In genomic region chrX:106189356-106189755, GRCm38 (mm10) we compare ENCODE assay signal across 8 mouse cellular contexts. TPM values are rescaled to one million over a fixed set of nuclear protein-coding genes. Genes with fewer than 3 reads are reported as not detected.
A peak's percentile ranks its signal among the peaks of the same experiment; 100 is the strongest.
DNase-seq lines count a peak whose midpoint lies in the region; ATAC-seq and TF ChIP-seq lines count a peak whose summit lies in the region.

No protein-coding gene starts in this region.

- peak overlapping the region; percentile 53 for H3K9ac ChIP-seq in kidney, embryonic 16.5 days (replicated peaks; ENCODE audit: low read length)
- H3K9ac ChIP-seq in embryonic facial prominence, embryonic 11.5 days (replicated peaks; ENCODE audit: low read length), result no peak overlapping the region
- no peak overlapping the region for H3K9ac ChIP-seq in intestine, embryonic 15.5 days
- no peak overlapping the region for H3K9ac ChIP-seq in midbrain, postnatal 0 days (replicated peaks; ENCODE audit: low read length, poor library complexity, severe bottlenecking)

- H3K4me3 ChIP-seq in kidney, embryonic 16.5 days (ENCODE audit: low read length), result peak overlapping the region; percentile 62
- H3K4me3 ChIP-seq in embryonic facial prominence, embryonic 11.5 days (ENCODE audit: low read depth, low read length), result peak overlapping the region; percentile 50; the same call in 1 of the 2 replicates
- H3K4me3 ChIP-seq in intestine, embryonic 15.5 days (replicated peaks), result peak overlapping the region; percentile 45
- H3K4me3 ChIP-seq in midbrain, postnatal 0 days (ENCODE audit: low read depth, low read length), result no peak overlapping the region; the same call in 1 of the 2 replicates

- H3K36me3 ChIP-seq in kidney, embryonic 16.5 days (ENCODE audit: insufficient read depth, low read length), result 0 out of 2 replicates have a peak, but pooled peaks cover 3% of the 10 kb centered on the region
- H3K36me3 ChIP-seq in embryonic facial prominence, embryonic 11.5 days (replicated peaks; ENCODE audit: control insufficient read depth, insufficient read depth, low read depth, low read length), result no peaks in the 10 kb centered on the region
- no peaks in the 10 kb centered on the region for H3K36me3 ChIP-seq in intestine, embryonic 15.5 days
- no peaks in the 10 kb centered on the region; the same call in 1 of the 2 replicates for H3K36me3 ChIP-seq in midbrain, postnatal 0 days (ENCODE audit: insufficient read depth, low read length)

- no peak overlapping the region for H3K27ac ChIP-seq in kidney, embryonic 16.5 days (ENCODE audit: low read length)
- H3K27ac ChIP-seq in embryonic facial prominence, embryonic 11.5 days (replicated peaks; ENCODE audit: low read depth, low read length), result no peak overlapping the region
- no peak overlapping the region for H3K27ac ChIP-seq in intestine, embryonic 15.5 days
- no peak overlapping the region for H3K27ac ChIP-seq in midbrain, postnatal 0 days (ENCODE audit: low read depth, low read length)

- no peak for TF ChIP-seq CTCF in midbrain, postnatal 0 days (IDR thresholded peaks at IDR 0.05)

- WGBS in kidney, embryonic 16.5 days, result 67% methylated on average over 5 of the region's 5 CpGs
- WGBS in embryonic facial prominence, embryonic 11.5 days, result 56% methylated on average over 5 of the region's 5 CpGs
- WGBS in intestine, embryonic 15.5 days, result 58% methylated on average over 5 of the region's 5 CpGs
- WGBS in midbrain, postnatal 0 days, result 52% methylated on average over 5 of the region's 5 CpGs

- H3K27me3 ChIP-seq in kidney, embryonic 16.5 days (ENCODE audit: insufficient read depth, low read length), result no peaks in the 10 kb centered on the region; the same call in 1 of the 2 replicates
- H3K27me3 ChIP-seq in embryonic facial prominence, embryonic 11.5 days (ENCODE audit: control insufficient read depth, insufficient read depth, low read length), result no peaks in the 10 kb centered on the region
- no peaks in the 10 kb centered on the region for H3K27me3 ChIP-seq in intestine, embryonic 15.5 days (replicated peaks)
- no peaks in the 10 kb centered on the region for H3K27me3 ChIP-seq in midbrain, postnatal 0 days (ENCODE audit: insufficient read depth, low read length)

- peaks cover 15% of the 10 kb centered on the region; the same call in 1 of the 2 replicates for H3K4me1 ChIP-seq in kidney, embryonic 16.5 days (ENCODE audit: insufficient read depth, low read length)
- H3K4me1 ChIP-seq in embryonic facial prominence, embryonic 11.5 days (ENCODE audit: control insufficient read depth, insufficient read depth, low read length), result no peaks in the 10 kb centered on the region
- H3K4me1 ChIP-seq in intestine, embryonic 15.5 days (replicated peaks), result no peaks in the 10 kb centered on the region
- no peaks in the 10 kb centered on the region for H3K4me1 ChIP-seq in midbrain, postnatal 0 days (ENCODE audit: insufficient read depth, low read length)

- no peak for ATAC-seq in kidney, embryonic 16.5 days (ENCODE audit: low FRiP score, low TSS enrichment)
- no peak for ATAC-seq in embryonic facial prominence, embryonic 11.5 days (replicated peaks; ENCODE audit: insufficient number of reproducible peaks, low FRiP score, low TSS enrichment, low read depth)
- no peak for ATAC-seq in intestine, embryonic 15.5 days
- ATAC-seq in midbrain, postnatal 0 days (ENCODE audit: low FRiP score), result no peak

- no peaks in the 10 kb centered on the region for H3K9me3 ChIP-seq in kidney, embryonic 16.5 days (ENCODE audit: low read length)
- no peaks in the 10 kb centered on the region for H3K9me3 ChIP-seq in embryonic facial prominence, embryonic 11.5 days (replicated peaks; ENCODE audit: control insufficient read depth, low read length)
- no peaks in the 10 kb centered on the region for H3K9me3 ChIP-seq in intestine, embryonic 15.5 days
- H3K9me3 ChIP-seq in midbrain, postnatal 0 days (ENCODE audit: low read length), result no peaks in the 10 kb centered on the region

- no peak for DNase-seq in kidney, postnatal 4 days
- DNase-seq in embryonic facial prominence, embryonic 11.5 days (ENCODE audit: low spot score), result no peak
- no peak for DNase-seq in midbrain, postnatal 0 days (ENCODE audit: low spot score)
- DNase-seq in left cerebral cortex, postnatal 14 days (ENCODE audit: low spot score in 2 of 2), result no peak
- DNase-seq in left cerebral cortex, adult 18-20 months (ENCODE audit: low spot score in 2 of 2), result no peak
- no peak for DNase-seq in heart, postnatal 36 days

- H3K4me2 ChIP-seq in kidney, embryonic 16.5 days (replicated peaks; ENCODE audit: low read depth, low read length), result peak overlapping the region; percentile 61
- H3K4me2 ChIP-seq in embryonic facial prominence, embryonic 11.5 days (ENCODE audit: low read depth, low read length), result peak overlapping the region; percentile 61; the same call in 1 of the 2 replicates
- H3K4me2 ChIP-seq in intestine, embryonic 15.5 days (replicated peaks), result peak overlapping the region; percentile 58
- H3K4me2 ChIP-seq in midbrain, postnatal 0 days (ENCODE audit: low read depth, low read length, poor library complexity, severe bottlenecking), result peak overlapping the region; percentile 61; the same call in 1 of the 2 replicates

- intact Hi-C loops in left cerebral cortex, postnatal 14 days (cut with DNase I), result no loop called here
- intact Hi-C loops in heart, postnatal 36 days (cut with DNase I), result loop anchor here (5.0 to 10.0 kb wide), 2 partner anchors 162 to 265 kb away; partner anchors contain the start of genes Atp7a and Atrx

RNA-seq across cellular contexts. Expression of gene Pgk1, which starts 2.5 kb away (rescaled TPM):
- polyA plus RNA-seq in kidney, embryonic 16.5 days (2015; fragmentation: Nextera tagmentation; extraction: Ambion mirVana), result 357 and 397 TPM in 2 replicates
- 438 and 455 TPM in 2 replicates for polyA plus RNA-seq in embryonic facial prominence, embryonic 11.5 days (2014; fragmentation: Nextera tagmentation; extraction: Ambion mirVana)
- 506 and 511 TPM in 2 replicates for polyA plus RNA-seq in intestine, embryonic 15.5 days (2015; fragmentation: Nextera tagmentation; extraction: Ambion mirVana)
- total RNA-seq in midbrain, postnatal 0 days (2014; rRNA removed), result 201 and 259 TPM in 2 replicates
- polyA plus RNA-seq in midbrain, postnatal 0 days (2015; fragmentation: Nextera tagmentation; extraction: Ambion mirVana), result 253 and 272 TPM in 2 replicates
- total RNA-seq in left cerebral cortex, postnatal 14 days (2021), result 100 to 1,000 TPM; 408 to 434 TPM
- 100 to 1,000 TPM; 472 to 481 TPM for total RNA-seq in left cerebral cortex, adult 18-20 months (2021)
- 100 to 1,000 TPM; 485 to 546 TPM for total RNA-seq in heart, postnatal 36 days (2021)

RNA-seq across cellular contexts. Expression of gene Taf9b, which starts 31.6 kb away (rescaled TPM):
- polyA plus RNA-seq in kidney, embryonic 16.5 days (2015; fragmentation: Nextera tagmentation; extraction: Ambion mirVana), result 9.6 and 11.5 TPM in 2 replicates
- 11.6 and 13.3 TPM in 2 replicates for polyA plus RNA-seq in embryonic facial prominence, embryonic 11.5 days (2014; fragmentation: Nextera tagmentation; extraction: Ambion mirVana)
- polyA plus RNA-seq in intestine, embryonic 15.5 days (2015; fragmentation: Nextera tagmentation; extraction: Ambion mirVana), result 8.8 TPM in 2 replicates
- 17.5 and 23.2 TPM in 2 replicates for total RNA-seq in midbrain, postnatal 0 days (2014; rRNA removed)
- polyA plus RNA-seq in midbrain, postnatal 0 days (2015; fragmentation: Nextera tagmentation; extraction: Ambion mirVana), result 23.1 and 24.5 TPM in 2 replicates
- total RNA-seq in left cerebral cortex, postnatal 14 days (2021), result 10 to 100 TPM; 23.0 to 25.9 TPM
- 10 to 100 TPM; 25.7 to 25.9 TPM for total RNA-seq in left cerebral cortex, adult 18-20 months (2021)
- total RNA-seq in heart, postnatal 36 days (2021), result 10 to 100 TPM in 1 of 2 experiments, 1 to 10 TPM in 1; 7.7 to 10.3 TPM

RNA-seq across cellular contexts. Expression of gene Tlr13, which starts 46.4 kb away (rescaled TPM):
- 0.40 and 0.44 TPM in 2 replicates for polyA plus RNA-seq in kidney, embryonic 16.5 days (2015; fragmentation: Nextera tagmentation; extraction: Ambion mirVana)
- polyA plus RNA-seq in embryonic facial prominence, embryonic 11.5 days (2014; fragmentation: Nextera tagmentation; extraction: Ambion mirVana), result 0.36 and 0.38 TPM in 2 replicates
- polyA plus RNA-seq in intestine, embryonic 15.5 days (2015; fragmentation: Nextera tagmentation; extraction: Ambion mirVana), result 0.65 and 0.69 TPM in 2 replicates
- total RNA-seq in midbrain, postnatal 0 days (2014; rRNA removed), result 0.71 and 1.0 TPM in 2 replicates
- polyA plus RNA-seq in midbrain, postnatal 0 days (2015; fragmentation: Nextera tagmentation; extraction: Ambion mirVana), result 0.33 and 0.35 TPM in 2 replicates
- 1 to 10 TPM; 1.3 to 1.7 TPM for total RNA-seq in left cerebral cortex, postnatal 14 days (2021)
- total RNA-seq in left cerebral cortex, adult 18-20 months (2021), result 1 to 10 TPM in 1 of 2 experiments, under 1 TPM in 1; 1.00 to 1.2 TPM
- total RNA-seq in heart, postnatal 36 days (2021), result 1 to 10 TPM; 1.4 to 1.7 TPM
